In genomic region chr1:122357015-122357414, GRCm38 (mm10) we compare ENCODE assay signal across 9 mouse cellular contexts.
DNase-seq lines count a peak whose midpoint lies in the region; ATAC-seq and TF ChIP-seq lines count a peak whose summit lies in the region.
"Had no signal": no experiment of that assay in that cellular context is flagged by ENCODE, and none has a peak within 500 bp of the region (broad histone marks: within the 10 kb centered on the region; RNA-seq: fewer than 3 reads in every experiment).

No protein-coding gene starts in this region.

- H3K79me2 ChIP-seq in CH12.LX (replicated peaks; ENCODE audit: control insufficient read depth, extremely low read depth, insufficient read depth, poor library complexity, severe bottlenecking): no peaks in the 10 kb centered on the region

- no peak overlapping the region for H3K4me2 ChIP-seq in CH12.LX (ENCODE audit: insufficient read depth, low read depth, poor library complexity, severe bottlenecking)
- no peak overlapping the region for H3K4me2 ChIP-seq in forebrain, embryonic 14.5 days (ENCODE audit: low read length)
- H3K4me2 ChIP-seq in liver, embryonic 15.5 days: no peak overlapping the region

- no peaks in the 10 kb centered on the region for H3K27me3 ChIP-seq in CH12.LX (replicated peaks)
- 0 out of 2 replicates have a peak, but pooled peaks cover 3% of the 10 kb centered on the region for H3K27me3 ChIP-seq in forebrain, embryonic 14.5 days (replicated peaks; ENCODE audit: control insufficient read depth, insufficient read depth, low read length)
- H3K27me3 ChIP-seq in liver, embryonic 15.5 days: no peaks in the 10 kb centered on the region
- H3K27me3 ChIP-seq in thymus, adult 2 months (ENCODE audit: control insufficient read depth, insufficient read depth, low read length): no peaks in the 10 kb centered on the region

- WGBS in forebrain, embryonic 14.5 days: 96% methylated on average over 16 of the region's 16 CpGs
- WGBS in large intestine, adult 2 months: 92% methylated on average over 16 of the region's 16 CpGs
- WGBS in liver, embryonic 15.5 days (ENCODE audit: insufficient replicate concordance): 79% methylated on average over 16 of the region's 16 CpGs
- WGBS in thymus, adult 2 months: 96% methylated on average over 16 of the region's 16 CpGs

- no peak for TF ChIP-seq EP300 in CH12.LX (IDR thresholded peaks at IDR 0.05; ENCODE audit: low read length)

- TF ChIP-seq CTCF in CH12.LX (conservative IDR thresholded peaks at IDR 0.05 in 1 of 2, IDR thresholded peaks at IDR 0.05 in 1 of 2; ENCODE audit: low read depth in 2 of 2, low read length in 2 of 2): no peak
- TF ChIP-seq CTCF in thymus, adult 2 months (IDR thresholded peaks at IDR 0.05; ENCODE audit: borderline replicate concordance, control insufficient read depth, extremely low read depth, insufficient read depth, low read length, poor library complexity): no peak

- H3K36me3 ChIP-seq in CH12.LX (replicated peaks in 1 of 2; ENCODE audit: control insufficient read depth in 1 of 2, insufficient read depth in 1 of 2, low read length in 1 of 2): no peaks in the 10 kb centered on the region
- no peaks in the 10 kb centered on the region for H3K36me3 ChIP-seq in forebrain, embryonic 14.5 days (ENCODE audit: control insufficient read depth, insufficient read depth, low read length)
- no peaks in the 10 kb centered on the region for H3K36me3 ChIP-seq in liver, embryonic 15.5 days (replicated peaks)
- no peaks in the 10 kb centered on the region for H3K36me3 ChIP-seq in thymus, adult 2 months (ENCODE audit: control insufficient read depth, insufficient read depth, low read length)

- intact Hi-C loops in heart, postnatal 10 days (cut with DNase I): no loop called here

- in situ Hi-C loops in CH12.LX (cut with MboI; ENCODE audit: low pct_ligation_motif_present, low pct_unique_long_range_greater_than_20kb, low sequenced_read_pairs): no loop called here

- no peak overlapping the region for H3K27ac ChIP-seq in CH12.LX (ENCODE audit: insufficient read depth, low read depth)
- H3K27ac ChIP-seq in forebrain, embryonic 14.5 days (ENCODE audit: low read depth, low read length): no peak overlapping the region
- no peak overlapping the region for H3K27ac ChIP-seq in liver, embryonic 15.5 days (replicated peaks)
- H3K27ac ChIP-seq in thymus, adult 2 months (ENCODE audit: control insufficient read depth, insufficient read depth, low read length): no peak overlapping the region

- DNase-seq in CH12.LX (ENCODE audit: extremely low read depth): peak; percentile 100
- peak; percentile 100 for DNase-seq in c-Kit-positive CD71-positive TER-119-negative erythroid progenitor cells, embryonic 14.5 days (ENCODE audit: low read depth)
- peak; percentile 95 for DNase-seq in forebrain, embryonic 14.5 days (ENCODE audit: low spot score)
- peak; percentile 93 to 99 for DNase-seq in heart, postnatal 10 days
- DNase-seq in large intestine, adult 2 months (ENCODE audit: low read depth, low spot score): peak; percentile 100
- DNase-seq in thymus, adult 2 months: peak; percentile 89

- no peak for TF ChIP-seq POLR2A in CH12.LX (IDR thresholded peaks at IDR 0.05; ENCODE audit: low read depth, low read length)
- no peak for TF ChIP-seq POLR2A in thymus, adult 2 months (IDR thresholded peaks at IDR 0.05; ENCODE audit: control insufficient read depth, extremely low read depth, insufficient read depth, low read length, poor library complexity)

- no peak overlapping the region for H3K9ac ChIP-seq in CH12.LX (ENCODE audit: insufficient read depth, low read depth)
- no peak overlapping the region for H3K9ac ChIP-seq in forebrain, embryonic 14.5 days (ENCODE audit: low read length)
- H3K9ac ChIP-seq in liver, embryonic 15.5 days: no peak overlapping the region

- dilution Hi-C loops in CH12.LX (cut with MboI; ENCODE audit: extremely low pct_ligation_motif_present, extremely low pct_unique_long_range_greater_than_20kb, low sequenced_read_pairs): no loop called here

- no peak for ATAC-seq in forebrain, embryonic 14.5 days
- peak; percentile 99 for ATAC-seq in liver, embryonic 15.5 days (ENCODE audit: insufficient read depth)
- peak; percentile 83 for ATAC-seq in neutrophil, adult 5-6 weeks (ENCODE audit: extremely low read depth, insufficient number of reproducible peaks, low FRiP score, poor library complexity, severe bottlenecking)

- H3K4me1 ChIP-seq in CH12.LX (ENCODE audit: control insufficient read depth in 1 of 2, insufficient read depth in 2 of 2): no peaks in the 10 kb centered on the region
- no peaks in the 10 kb centered on the region for H3K4me1 ChIP-seq in forebrain, embryonic 14.5 days (ENCODE audit: control insufficient read depth, insufficient read depth, low read length)
- no peaks in the 10 kb centered on the region for H3K4me1 ChIP-seq in liver, embryonic 15.5 days (replicated peaks)
- H3K4me1 ChIP-seq in thymus, adult 2 months (replicated peaks; ENCODE audit: control insufficient read depth, insufficient read depth, low read length): no peaks in the 10 kb centered on the region

- no peak for TF ChIP-seq RAD21 in CH12.LX (IDR thresholded peaks at IDR 0.05; ENCODE audit: low read depth, low read length)

- H3K9me3 ChIP-seq in CH12.LX (replicated peaks; ENCODE audit: low read length): peaks cover 43% of the 10 kb centered on the region
- no peaks in the 10 kb centered on the region; the same call in 1 of the 2 replicates for H3K9me3 ChIP-seq in forebrain, embryonic 14.5 days (replicated peaks; ENCODE audit: control insufficient read depth, low read length)
- H3K9me3 ChIP-seq in liver, embryonic 15.5 days (replicated peaks): no peaks in the 10 kb centered on the region

- no peak overlapping the region for H3K4me3 ChIP-seq in CH12.LX (replicated peaks in 1 of 3; ENCODE audit: low read depth in 2 of 3, low read length in 2 of 3, poor library complexity in 1 of 3)
- H3K4me3 ChIP-seq in forebrain, embryonic 14.5 days (ENCODE audit: low read depth, low read length): no peak overlapping the region
- no peak overlapping the region for H3K4me3 ChIP-seq in liver, embryonic 15.5 days (replicated peaks)
- H3K4me3 ChIP-seq in thymus, adult 2 months (ENCODE audit: control insufficient read depth, insufficient read depth, low read length): no peak overlapping the region
- H3K4me3 ChIP-seq: erythroblast, embryonic 14.5 days had no signal

TF ChIP-seq in CH12.LX, 34 proteins besides CTCF, POLR2A, EP300 and RAD21:
- TF ChIP-seq MYC (IDR thresholded peaks at IDR 0.05; ENCODE audit: low read depth, low read length) (no peak), JUN (IDR thresholded peaks at IDR 0.05; ENCODE audit: insufficient read depth, low read depth, low read length) (no peak), PAX5 (IDR thresholded peaks at IDR 0.05; ENCODE audit: low read length) (no peak), ZNF384 (IDR thresholded peaks at IDR 0.05; ENCODE audit: low read depth, low read length) (no peak), POLR2AphosphoS2 (IDR thresholded peaks at IDR 0.05; ENCODE audit: low read depth, low read length) (no peak)
